Mouse (Mus musculus): ENCODE data around the gene Utp6. TPM values are rescaled to one million over a fixed set of nuclear protein-coding genes. Genes with fewer than 3 reads are reported as not detected.
"Not testable (repeated sequence)": the region's sequence is repeated elsewhere in the genome, so short reads cannot be mapped to it uniquely, and the experiment has no call there.

Utp6 gene
- total and polyA plus RNA-seq, 3 experiments, result 6.2 to 126 (median 41.9) TPM

- no peak for TF ChIP-seq CTCF (IDR thresholded peaks at IDR 0.05; ENCODE audit: low read depth, low read length)
- no peak for TF ChIP-seq TAL1 (conservative IDR thresholded peaks at IDR 0.05; ENCODE audit: low read depth, low read length)
- TF ChIP-seq GATA1 (IDR thresholded peaks at IDR 0.05; ENCODE audit: borderline replicate concordance, low read length), result no peak
- TF ChIP-seq GATA2 (IDR thresholded peaks at IDR 0.05; ENCODE audit: borderline replicate concordance, low read depth, low read length), result no peak
- TF ChIP-seq POLR2AphosphoS5 (IDR thresholded peaks at IDR 0.05; ENCODE audit: insufficient replicate concordance, low read depth, low read length), result no peak
- no peak for ATAC-seq (ENCODE audit: extremely low read depth, insufficient number of reproducible peaks, low FRiP score, poor library complexity, severe bottlenecking)
- peaks cover 15% of the 10 kb centered on the region for H3K4me1 ChIP-seq (ENCODE audit: insufficient read depth, low read depth, low read length)
- no peak overlapping the region for H3K4me3 ChIP-seq (ENCODE audit: low read depth, low read length)
- DNase-seq (ENCODE audit: low spot score), result no peak
- H3K36me3 ChIP-seq (replicated peaks), result peaks cover 6% of the 10 kb centered on the region
- no peaks in the 10 kb centered on the region for H3K9me3 ChIP-seq (replicated peaks)
- 0 out of 2 replicates have a peak, but pooled peaks cover 4% of the 10 kb centered on the region for H3K27me3 ChIP-seq (ENCODE audit: insufficient read depth, low read length)
Measured at GRCm38 (mm10) chr11:79991600-79991999, 29.4 kb upstream of the Utp6 start.

- Histone ChIP-seq H3K9me3 (replicated peaks) (no peaks in the 10 kb centered on the region), H3K36me3 (replicated peaks) (no peaks in the 10 kb centered on the region), H3K4me3 (ENCODE audit: low read depth, low read length) (no peak overlapping the region), H3K4me1 (ENCODE audit: insufficient read depth, low read depth, low read length) (peaks cover 14% of the 10 kb centered on the region), H3K27me3 (ENCODE audit: insufficient read depth, low read length) (0 out of 2 replicates have a peak, but pooled peaks cover 4% of the 10 kb centered on the region)
- TF ChIP-seq CTCF (IDR thresholded peaks at IDR 0.05; ENCODE audit: low read depth, low read length) (no peak), GATA1 (IDR thresholded peaks at IDR 0.05; ENCODE audit: borderline replicate concordance, low read length) (no peak), GATA2 (IDR thresholded peaks at IDR 0.05; ENCODE audit: borderline replicate concordance, low read depth, low read length) (no peak), POLR2AphosphoS5 (IDR thresholded peaks at IDR 0.05; ENCODE audit: insufficient replicate concordance, low read depth, low read length) (no peak), TAL1 (conservative IDR thresholded peaks at IDR 0.05; ENCODE audit: low read depth, low read length) (no peak)
- DNase-seq (ENCODE audit: low spot score) (no peak), ATAC-seq (ENCODE audit: extremely low read depth, insufficient number of reproducible peaks, low FRiP score, poor library complexity, severe bottlenecking) (no peak)
Measured at GRCm38 (mm10) chr11:79990120-79990519, 27.9 kb upstream of the Utp6 start.

GRCm38 (mm10) chr11:79987896-79988295 lies 25.7 kb upstream of the Utp6 start:
- peaks cover 16% of the 10 kb centered on the region for H3K27me3 ChIP-seq (ENCODE audit: insufficient read depth, low read length)
- no peak for DNase-seq (ENCODE audit: low spot score)
- H3K9me3 ChIP-seq (replicated peaks), result no peaks in the 10 kb centered on the region
- H3K4me3 ChIP-seq (ENCODE audit: low read depth, low read length), result no peak overlapping the region
- peaks cover 13% of the 10 kb centered on the region for H3K4me1 ChIP-seq (ENCODE audit: insufficient read depth, low read depth, low read length)
- TF ChIP-seq GATA1 (IDR thresholded peaks at IDR 0.05; ENCODE audit: borderline replicate concordance, low read length) (no peak), TAL1 (conservative IDR thresholded peaks at IDR 0.05; ENCODE audit: low read depth, low read length) (no peak), CTCF (IDR thresholded peaks at IDR 0.05; ENCODE audit: low read depth, low read length) (no peak), GATA2 (IDR thresholded peaks at IDR 0.05; ENCODE audit: borderline replicate concordance, low read depth, low read length) (no peak), POLR2AphosphoS5 (IDR thresholded peaks at IDR 0.05; ENCODE audit: insufficient replicate concordance, low read depth, low read length) (no peak)
- no peak for ATAC-seq (ENCODE audit: extremely low read depth, insufficient number of reproducible peaks, low FRiP score, poor library complexity, severe bottlenecking)
- no peaks in the 10 kb centered on the region for H3K36me3 ChIP-seq (replicated peaks)

GRCm38 (mm10) chr11:79986886-79987285 lies 24.7 kb upstream of the Utp6 start:
- Histone ChIP-seq H3K27me3 (ENCODE audit: insufficient read depth, low read length) (peaks cover 23% of the 10 kb centered on the region), H3K9me3 (replicated peaks) (no peaks in the 10 kb centered on the region), H3K4me1 (ENCODE audit: insufficient read depth, low read depth, low read length) (peaks cover 11% of the 10 kb centered on the region), H3K36me3 (replicated peaks) (no peaks in the 10 kb centered on the region), H3K4me3 (ENCODE audit: low read depth, low read length) (no peak overlapping the region)
- TF ChIP-seq CTCF (IDR thresholded peaks at IDR 0.05; ENCODE audit: low read depth, low read length), result no peak
- no peak for ATAC-seq (ENCODE audit: extremely low read depth, insufficient number of reproducible peaks, low FRiP score, poor library complexity, severe bottlenecking)
- DNase-seq (ENCODE audit: low spot score), result no peak

- not testable (repeated sequence) for ATAC-seq (ENCODE audit: extremely low read depth, insufficient number of reproducible peaks, low FRiP score, poor library complexity, severe bottlenecking); DNase-seq (ENCODE audit: low spot score); H3K36me3 ChIP-seq (replicated peaks); H3K9me3 ChIP-seq (replicated peaks); H3K4me3 ChIP-seq (ENCODE audit: low read depth, low read length)
- H3K27me3 ChIP-seq (ENCODE audit: insufficient read depth, low read length), result peaks cover 20% of the 10 kb centered on the region
- H3K4me1 ChIP-seq (ENCODE audit: insufficient read depth, low read depth, low read length), result peaks cover 13% of the 10 kb centered on the region
Measured at GRCm38 (mm10) chr11:79977747-79978146, 15.6 kb upstream of the Utp6 start.

GRCm38 (mm10) chr11:79977061-79977460 lies 14.9 kb upstream of the Utp6 start:
- DNase-seq (ENCODE audit: low spot score); H3K4me3 ChIP-seq (ENCODE audit: low read depth, low read length); ATAC-seq (ENCODE audit: extremely low read depth, insufficient number of reproducible peaks, low FRiP score, poor library complexity, severe bottlenecking); H3K9me3 ChIP-seq (replicated peaks); H3K36me3 ChIP-seq (replicated peaks): not testable (repeated sequence)
- H3K4me1 ChIP-seq (ENCODE audit: insufficient read depth, low read depth, low read length), result peaks cover 11% of the 10 kb centered on the region
- H3K27me3 ChIP-seq (ENCODE audit: insufficient read depth, low read length), result peaks cover 16% of the 10 kb centered on the region

GRCm38 (mm10) chr11:79976645-79977044 lies 14.5 kb upstream of the Utp6 start:
- H3K9me3 ChIP-seq (replicated peaks); H3K36me3 ChIP-seq (replicated peaks); ATAC-seq (ENCODE audit: extremely low read depth, insufficient number of reproducible peaks, low FRiP score, poor library complexity, severe bottlenecking); H3K4me3 ChIP-seq (ENCODE audit: low read depth, low read length); H3K4me1 ChIP-seq (ENCODE audit: insufficient read depth, low read depth, low read length); DNase-seq (ENCODE audit: low spot score): not testable (repeated sequence)
- H3K27me3 ChIP-seq (ENCODE audit: insufficient read depth, low read length), result peaks cover 15% of the 10 kb centered on the region

All from G1E (cell line).